Mouse (Mus musculus) heart, embryonic 14.5 days (tissue): ENCODE data around the gene Cdca3. TPM values are rescaled to one million over a fixed set of nuclear protein-coding genes. Genes with fewer than 3 reads are reported as not detected.

ENCODE experiments used
- ATAC-seq: fragments of 200-750 bp; cut with Nextera tagmentation; 2 replicates; pipeline ENCODE4 v1.8.0; 2017; ENCODE audit warnings: low read depth, moderate TSS enrichment; ENCODE audit not compliant: insufficient number of reproducible peaks, insufficient read depth, low FRiP score
- H3K27ac ChIP-seq, 2 experiments: fragments of 200-500 bp in 1 of 2; fragments of 300-500 bp in 1 of 2; sonication (generic) in 1 of 2; replicated peaks in 1 of 2; 2 replicates each; pipeline ENCODE4 v1.5.1; 2012 to 2014; ENCODE audit warnings: low read depth in 2 of 2, low read length in 2 of 2, control low read depth in 1 of 2, mild to moderate bottlenecking in 1 of 2, mixed read lengths in 1 of 2; ENCODE audit not compliant: control insufficient read depth in 1 of 2, insufficient read depth in 1 of 2
- H3K27me3 ChIP-seq: fragments of 300-500 bp; sonication (generic); 2 replicates; pipeline ENCODE4 v1.6.1; 2014; ENCODE audit warnings: mild to moderate bottlenecking, low read length, control low read depth; ENCODE audit not compliant: control insufficient read depth, insufficient read depth
- H3K36me3 ChIP-seq: fragments of 300-500 bp; sonication (generic); 2 replicates; pipeline ENCODE4 v1.6.1; 2014; ENCODE audit warnings: mild to moderate bottlenecking, control low read depth, low read length, mixed read lengths; ENCODE audit not compliant: control insufficient read depth, insufficient read depth
- H3K4me1 ChIP-seq, 2 experiments: fragments of 200-500 bp in 1 of 2; fragments of 300-500 bp in 1 of 2; sonication (generic) in 1 of 2; 2 replicates each; pipeline ENCODE4 v1.6.1; 2012 to 2014; ENCODE audit warnings: low read length in 2 of 2, control low read depth in 1 of 2, mixed read lengths in 1 of 2; ENCODE audit not compliant: control insufficient read depth in 2 of 2, insufficient read depth in 2 of 2
- H3K4me2 ChIP-seq: fragments of 300-500 bp; sonication (generic); 2 replicates; pipeline ENCODE4 v1.6.1; 2014; ENCODE audit warnings: mild to moderate bottlenecking, low read length
- H3K4me3 ChIP-seq, 2 experiments: fragments of 200-500 bp in 1 of 2; fragments of 300-500 bp in 1 of 2; sonication (generic) in 1 of 2; 2 replicates each; pipeline ENCODE4 v1.5.1; 2012 to 2014; ENCODE audit warnings: low read length in 2 of 2, mild to moderate bottlenecking in 2 of 2, control low read depth in 1 of 2, low read depth in 1 of 2, moderate library complexity in 1 of 2; ENCODE audit not compliant: control insufficient read depth in 1 of 2, insufficient read depth in 1 of 2
- H3K9ac ChIP-seq: fragments of 300-500 bp; sonication (generic); 2 replicates; pipeline ENCODE4 v1.6.1; 2014; ENCODE audit warnings: mild to moderate bottlenecking, low read length
- H3K9me3 ChIP-seq: fragments of 300-500 bp; sonication (generic); 2 replicates; pipeline ENCODE4 v1.6.1; 2016; ENCODE audit warnings: low read length, control low read depth; ENCODE audit not compliant: control insufficient read depth
- WGBS: fragments of 180-500 bp; shearing (Covaris S2); extraction: QIAGEN DNeasy Blood & Tissue Kit; methylation state at CpG from one replicate; pipeline ENCODE4 v1.1.7; 2014; 5-methylcytosine and 5-hydroxymethylcytosine counted together
- polyA plus RNA-seq: library from polyadenylated mRNA; unstranded; fragments of >200 nt; fragmentation: Nextera tagmentation; extraction: Ambion mirVana; gene quantifications from 2 replicates; pipeline ENCODE4 v1.2.1, GENCODE M21; 2014

The Cdca3 gene
- polyA plus RNA-seq, 1 experiment from 2014 or later: 139 TPM

GRCm38 (mm10) chr6:124814448-124814847 is 14.9 kb upstream of the Cdca3 start:
- H3K4me3 ChIP-seq: peak overlapping the region; percentile 59 to 90
- peak overlapping the region; percentile 74 for H3K4me2 ChIP-seq
- peaks cover 73% of the 10 kb centered on the region for H3K36me3 ChIP-seq
- no peak overlapping the region for H3K9ac ChIP-seq
- H3K4me1 ChIP-seq: peaks cover 18 to 36% of the 10 kb centered on the region in 2 experiments
- no peaks in the 10 kb centered on the region for H3K27me3 ChIP-seq
- no peak; the same call in 1 of the 2 replicates for ATAC-seq
- no peaks in the 10 kb centered on the region for H3K9me3 ChIP-seq
- WGBS: 26% methylated on average over 7 of the region's 8 CpGs
- peak overlapping the region; percentile 10 to 99; a peak in 2 of 4 replicates for H3K27ac ChIP-seq

GRCm38 (mm10) chr6:124814858-124815774 is 14.2 kb upstream of the Cdca3 start:
- peak overlapping the region; percentile 74; the same call in 1 of the 2 replicates for H3K4me2 ChIP-seq
- H3K4me1 ChIP-seq: peaks cover 13 to 30% of the 10 kb centered on the region in 2 experiments
- no peaks in the 10 kb centered on the region for H3K27me3 ChIP-seq
- H3K9ac ChIP-seq: no peak overlapping the region
- H3K36me3 ChIP-seq: peaks cover 77% of the 10 kb centered on the region
- no peak for ATAC-seq
- no peaks in the 10 kb centered on the region for H3K9me3 ChIP-seq
- no peak overlapping the region for H3K4me3 ChIP-seq
- H3K27ac ChIP-seq: no peak overlapping the region
- 71% methylated on average over 9 of the region's 9 CpGs for WGBS

GRCm38 (mm10) chr6:124816611-124817010 is 12.7 kb upstream of the Cdca3 start:
- H3K36me3 ChIP-seq: peaks cover 77% of the 10 kb centered on the region
- H3K27me3 ChIP-seq: no peaks in the 10 kb centered on the region
- H3K4me1 ChIP-seq: peaks cover 13 to 20% of the 10 kb centered on the region in 2 experiments
- ATAC-seq: no peak
- 93% methylated on average over 4 of the region's 4 CpGs for WGBS
- H3K9me3 ChIP-seq: no peaks in the 10 kb centered on the region
- no peak overlapping the region for H3K9ac ChIP-seq
- no peak overlapping the region for H3K4me2 ChIP-seq
- H3K27ac ChIP-seq: no peak overlapping the region
- no peak overlapping the region for H3K4me3 ChIP-seq

- Histone ChIP-seq H3K9me3 (no peaks in the 10 kb centered on the region), H3K4me2 (no peak overlapping the region), H3K4me3 (no peak overlapping the region), H3K36me3 (peaks cover 77% of the 10 kb centered on the region), H3K27me3 (no peaks in the 10 kb centered on the region), H3K9ac (no peak overlapping the region), H3K4me1 (peaks cover 10 to 15% of the 10 kb centered on the region in 2 experiments), H3K27ac (no peak overlapping the region)
- WGBS: 97% methylated on average over 11 of the region's 11 CpGs
- no peak for ATAC-seq
These were observed 12.2 kb upstream of the Cdca3 start for GRCm38 (mm10) chr6:124817125-124817524.

- no peaks in the 10 kb centered on the region for H3K9me3 ChIP-seq
- no peaks in the 10 kb centered on the region for H3K27me3 ChIP-seq
- WGBS: 95% methylated on average over 8 of the region's 8 CpGs
These were observed 11.8 kb upstream of the Cdca3 start for GRCm38 (mm10) chr6:124817563-124817962.

GRCm38 (mm10) chr6:124817971-124818370 is 11.4 kb upstream of the Cdca3 start:
- H3K27me3 ChIP-seq: no peaks in the 10 kb centered on the region
- 83% methylated on average over 8 of the region's 8 CpGs for WGBS
- no peak overlapping the region for H3K4me3 ChIP-seq
- no peak for ATAC-seq
- no peak overlapping the region for H3K4me2 ChIP-seq
- peaks cover 6 to 9% of the 10 kb centered on the region in 2 experiments for H3K4me1 ChIP-seq
- no peaks in the 10 kb centered on the region for H3K9me3 ChIP-seq
- peaks cover 79% of the 10 kb centered on the region for H3K36me3 ChIP-seq
- H3K27ac ChIP-seq: no peak overlapping the region
- no peak overlapping the region for H3K9ac ChIP-seq

More at GRCm38 (mm10) chr6:124817563-124817962, 11.8 kb upstream of the Cdca3 start:
- Histone ChIP-seq H3K4me3 (no peak overlapping the region), H3K27ac (no peak overlapping the region), H3K36me3 (peaks cover 77% of the 10 kb centered on the region), H3K9ac (no peak overlapping the region), H3K4me1 (peaks cover 8 to 11% of the 10 kb centered on the region in 2 experiments), H3K4me2 (no peak overlapping the region)
- ATAC-seq: no peak

- Histone ChIP-seq H3K4me3 (no peak overlapping the region), H3K27ac (no peak overlapping the region), H3K36me3 (peaks cover 100% of the 10 kb centered on the region), H3K9me3 (no peaks in the 10 kb centered on the region), H3K4me1 (no peaks in the 10 kb centered on the region), H3K9ac (no peak overlapping the region), H3K4me2 (no peak overlapping the region), H3K27me3 (no peaks in the 10 kb centered on the region)
- 88% methylated on average over 5 of the region's 5 CpGs for WGBS
- ATAC-seq: no peak
These were observed 8.5 kb upstream of the Cdca3 start for GRCm38 (mm10) chr6:124820891-124821290.
